Mouse (Mus musculus) CH12.LX (cell line): ENCODE measurements around the gene Smad6.

Experiments used
- CTCF ChIP-seq, 2 experiments: IDR thresholded peaks in 1 of 2; conservative IDR thresholded peaks in 1 of 2; 2 replicates each; pipeline ENCODE4 v1.5.1; 2011 to 2012; ENCODE audit warnings: low read depth in 2 of 2, low read length in 2 of 2, improper control_type of control experiment in 1 of 2, inconsistent platforms in 1 of 2, mild to moderate bottlenecking in 1 of 2, moderate library complexity in 1 of 2
- EP300 ChIP-seq: IDR thresholded peaks from 2 replicates; pipeline ENCODE4 v1.6.1; 2011; ENCODE audit warnings: low read length, improper control_type of control experiment
- POLR2A ChIP-seq: IDR thresholded peaks from 2 replicates; pipeline ENCODE4 v1.6.1; 2011; ENCODE audit warnings: low read depth, mild to moderate bottlenecking, improper control_type of control experiment, low read length
- POLR2AphosphoS2 ChIP-seq: IDR thresholded peaks from 2 replicates; pipeline ENCODE4 v1.6.1; 2011; ENCODE audit warnings: low read depth, low read length, improper control_type of control experiment

DNA sequence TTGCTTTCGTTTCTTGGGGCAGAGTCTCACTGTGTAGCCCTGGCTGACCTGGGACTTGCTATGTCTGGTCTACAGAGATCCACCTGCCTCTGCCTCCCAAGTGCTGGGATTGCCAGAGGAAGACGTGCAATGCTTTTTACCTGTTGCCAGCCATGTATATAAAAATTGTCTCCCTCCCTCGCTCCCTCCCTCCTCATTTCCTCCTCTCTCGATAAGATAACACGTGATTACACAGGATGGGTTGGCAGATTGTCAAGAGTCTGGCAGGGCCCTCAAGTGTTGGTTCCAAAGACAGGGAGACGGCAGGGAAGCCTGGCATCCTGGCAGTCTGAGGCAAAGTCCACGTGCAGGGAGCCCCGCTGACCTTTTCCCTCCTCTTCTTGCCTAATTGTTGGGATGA is 32.2 kb downstream of the Smad6 start:
- TF ChIP-seq EP300 (no peak), POLR2AphosphoS2 (no peak), CTCF (conservative IDR thresholded peaks at IDR 0.05 in 1 of 2, IDR thresholded peaks at IDR 0.05 in 1 of 2; ENCODE audit: low read depth in 2 of 2, low read length in 2 of 2) (no peak), POLR2A (no peak)
